Mouse (Mus musculus) stomach, postnatal 0 days (tissue): ENCODE data around the gene Slc10a4. TPM values are rescaled to one million over a fixed set of nuclear protein-coding genes. Genes with fewer than 3 reads are reported as not detected.

Source experiments
- ATAC-seq: fragments of 200-750 bp; cut with Nextera tagmentation; 2 replicates; pipeline ENCODE4 v1.8.0; 2017; ENCODE audit not compliant: low FRiP score, low TSS enrichment
- DNase-seq: peaks from one replicate; pipeline ENCODE4 v3.0.0-alpha.2; 2016; ENCODE audit warnings: low spot score
- H3K27ac ChIP-seq: fragments of 300-500 bp; sonication (generic); replicated peaks from 2 replicates; pipeline ENCODE4 v1.5.1; 2014; ENCODE audit warnings: mild to moderate bottlenecking, control low read depth
- H3K27me3 ChIP-seq: fragments of 300-500 bp; sonication (generic); 2 replicates; pipeline ENCODE4 v1.6.1; 2014; ENCODE audit warnings: low read length; ENCODE audit not compliant: control insufficient read depth, insufficient read depth
- H3K36me3 ChIP-seq: fragments of 300-500 bp; sonication (generic); 2 replicates; pipeline ENCODE4 v1.6.1; 2014; ENCODE audit warnings: low read length, mixed read lengths; ENCODE audit not compliant: control insufficient read depth, insufficient read depth
- H3K4me1 ChIP-seq: fragments of 300-500 bp; sonication (generic); replicated peaks from 2 replicates; pipeline ENCODE4 v1.6.1; 2014; ENCODE audit warnings: antibody characterized with exemption; ENCODE audit not compliant: control insufficient read depth, insufficient read depth
- H3K4me2 ChIP-seq: fragments of 300-500 bp; sonication (generic); replicated peaks from 2 replicates; pipeline ENCODE4 v1.6.1; 2014; ENCODE audit warnings: low read depth, mild to moderate bottlenecking, control low read depth, moderate library complexity
- H3K4me3 ChIP-seq: fragments of 300-500 bp; sonication (generic); 2 replicates; pipeline ENCODE4 v1.5.1; 2014; ENCODE audit warnings: low read depth, low read length, control low read depth
- H3K9ac ChIP-seq: fragments of 300-500 bp; sonication (generic); 2 replicates; pipeline ENCODE4 v1.6.1; 2014; ENCODE audit warnings: mild to moderate bottlenecking, low read length, control low read depth, mixed read lengths
- H3K9me3 ChIP-seq: fragments of 300-500 bp; sonication (generic); 2 replicates; pipeline ENCODE4 v1.6.1; 2016; ENCODE audit warnings: low read length; ENCODE audit not compliant: control insufficient read depth
- CTCF ChIP-seq: IDR thresholded peaks from 2 replicates; pipeline ENCODE4 v1.5.1; 2016; ENCODE audit warnings: antibody characterized with exemption, low read depth, mild to moderate bottlenecking, moderate library complexity
- EP300 ChIP-seq: optimal IDR thresholded peaks from 2 replicates; pipeline ENCODE3; 2016; ENCODE audit warnings: antibody characterized with exemption
- WGBS: fragments of 180-500 bp; shearing (Covaris S2); extraction: QIAGEN DNeasy Blood & Tissue Kit; methylation state at CpG from one replicate; pipeline ENCODE4 v1.1.7; 2014; 5-methylcytosine and 5-hydroxymethylcytosine counted together
- polyA plus RNA-seq: library from polyadenylated mRNA; unstranded; fragments of >200 nt; fragmentation: Nextera tagmentation; extraction: Ambion mirVana; gene quantifications from 2 replicates; pipeline ENCODE4 v1.2.1, GENCODE M21; 2015

Slc10a4 gene
- polyA plus RNA-seq, 1 experiment from 2014 or later: 3.9 TPM

- H3K27me3 ChIP-seq: no peaks in the 10 kb centered on the region
- peaks cover 11% of the 10 kb centered on the region; the same call in 1 of the 2 replicates for H3K36me3 ChIP-seq
- H3K9ac ChIP-seq: no peak overlapping the region
- H3K9me3 ChIP-seq: no peaks in the 10 kb centered on the region
- ATAC-seq (no peak), DNase-seq (no peak)
- no peak overlapping the region for H3K4me2 ChIP-seq
- H3K4me1 ChIP-seq: no peaks in the 10 kb centered on the region
- no peak overlapping the region for H3K27ac ChIP-seq
- no peak for TF ChIP-seq EP300
- TF ChIP-seq CTCF: no peak
- WGBS: 90% methylated on average over 13 of the region's 13 CpGs
- no peak overlapping the region for H3K4me3 ChIP-seq
These were observed 17.1 kb downstream of the Slc10a4 start for GRCm38 (mm10) chr5:73023801-73024200.

- no peak for ATAC-seq
These were observed 22.0 kb downstream of the Slc10a4 start for GRCm38 (mm10) chr5:73028646-73029045.

GRCm38 (mm10) chr5:73032481-73032880, 25.8 kb downstream of the Slc10a4 start:
- DNase-seq: no peak
- TF ChIP-seq CTCF (no peak), EP300 (no peak)
- H3K36me3 ChIP-seq: peaks cover 39% of the 10 kb centered on the region

More at GRCm38 (mm10) chr5:73028646-73029045, 22.0 kb downstream of the Slc10a4 start:
- 80% methylated on average over 13 of the region's 13 CpGs for WGBS
- no peak overlapping the region for H3K27ac ChIP-seq
- H3K4me3 ChIP-seq: no peak overlapping the region
- H3K4me1 ChIP-seq: no peaks in the 10 kb centered on the region
- H3K27me3 ChIP-seq: no peaks in the 10 kb centered on the region
- no peak for DNase-seq
- H3K9ac ChIP-seq: no peak overlapping the region
- H3K36me3 ChIP-seq: peaks cover 30% of the 10 kb centered on the region
- H3K4me2 ChIP-seq: no peak overlapping the region
- no peak for TF ChIP-seq EP300
- TF ChIP-seq CTCF: no peak
- H3K9me3 ChIP-seq: no peaks in the 10 kb centered on the region

GRCm38 (mm10) chr5:73044055-73044454, 37.4 kb downstream of the Slc10a4 start:
- Histone ChIP-seq H3K9me3 (no peaks in the 10 kb centered on the region), H3K9ac (no peak overlapping the region), H3K4me3 (no peak overlapping the region), H3K27ac (no peak overlapping the region), H3K4me1 (no peaks in the 10 kb centered on the region), H3K36me3 (peaks cover 32% of the 10 kb centered on the region; the same call in 1 of the 2 replicates), H3K27me3 (no peaks in the 10 kb centered on the region), H3K4me2 (no peak overlapping the region)
- WGBS: 98% methylated on average over 2 of the region's 2 CpGs
- ATAC-seq (no peak), DNase-seq (no peak)
- TF ChIP-seq CTCF (no peak), EP300 (no peak)

More at GRCm38 (mm10) chr5:73032481-73032880, 25.8 kb downstream of the Slc10a4 start:
- H3K27ac ChIP-seq: no peak overlapping the region
- ATAC-seq: no peak
- 85% methylated on average over 11 of the region's 11 CpGs for WGBS
- H3K4me3 ChIP-seq: no peak overlapping the region
- no peaks in the 10 kb centered on the region for H3K27me3 ChIP-seq
- H3K4me2 ChIP-seq: no peak overlapping the region
- no peaks in the 10 kb centered on the region for H3K9me3 ChIP-seq
- no peak overlapping the region for H3K9ac ChIP-seq
- no peaks in the 10 kb centered on the region for H3K4me1 ChIP-seq

GRCm38 (mm10) chr5:73047651-73048245, 41.1 kb downstream of the Slc10a4 start:
- DNase-seq (no peak), ATAC-seq (no peak)
- 75% methylated on average over 7 of the region's 7 CpGs for WGBS
- Histone ChIP-seq H3K9me3 (no peaks in the 10 kb centered on the region), H3K4me2 (no peak overlapping the region), H3K4me3 (no peak overlapping the region), H3K4me1 (no peaks in the 10 kb centered on the region), H3K27me3 (no peaks in the 10 kb centered on the region), H3K27ac (no peak overlapping the region), H3K36me3 (peaks cover 34% of the 10 kb centered on the region; the same call in 1 of the 2 replicates), H3K9ac (no peak overlapping the region)
- TF ChIP-seq EP300: no peak
- no peak for TF ChIP-seq CTCF

- TF ChIP-seq EP300: no peak
- no peak for TF ChIP-seq CTCF
- WGBS: 97% methylated on average over 8 of the region's 8 CpGs
- Histone ChIP-seq H3K9me3 (no peaks in the 10 kb centered on the region), H3K4me1 (no peaks in the 10 kb centered on the region), H3K4me2 (no peak overlapping the region), H3K27me3 (no peaks in the 10 kb centered on the region), H3K4me3 (no peak overlapping the region), H3K36me3 (peaks cover 12% of the 10 kb centered on the region; the same call in 1 of the 2 replicates), H3K27ac (no peak overlapping the region), H3K9ac (no peak overlapping the region)
- no peak for DNase-seq
- ATAC-seq: no peak
These were observed 47.2 kb downstream of the Slc10a4 start for GRCm38 (mm10) chr5:73053933-73054332.
